Mouse (Mus musculus) embryonic facial prominence, embryonic 12.5 days (tissue): ENCODE results near the gene Ccdc59. TPM values are rescaled to one million over a fixed set of nuclear protein-coding genes. Genes with fewer than 3 reads are reported as not detected.

ENCODE experiments used
- ATAC-seq: fragments of 200-750 bp; cut with Nextera tagmentation; 2 replicates; pipeline ENCODE4 v1.8.0; 2017; ENCODE audit not compliant: insufficient number of reproducible peaks, insufficient read depth, low FRiP score, low TSS enrichment
- H3K27ac ChIP-seq: fragments of 300-500 bp; sonication (generic); 2 replicates; pipeline ENCODE4 v1.5.1; 2016; ENCODE audit warnings: mild to moderate bottlenecking
- H3K27me3 ChIP-seq: fragments of 300-500 bp; sonication (generic); 2 replicates; pipeline ENCODE4 v1.6.1; 2016; ENCODE audit warnings: mild to moderate bottlenecking, moderate library complexity
- H3K36me3 ChIP-seq: fragments of 300-500 bp; sonication (generic); 2 replicates; pipeline ENCODE4 v1.6.1; 2016; ENCODE audit warnings: mild to moderate bottlenecking
- H3K4me1 ChIP-seq: fragments of 300-500 bp; sonication (generic); 2 replicates; pipeline ENCODE4 v1.6.1; 2016
- H3K4me2 ChIP-seq: fragments of 300-500 bp; sonication (generic); replicated peaks from 2 replicates; pipeline ENCODE4 v1.6.1; 2016; ENCODE audit warnings: mild to moderate bottlenecking, moderate library complexity
- H3K4me3 ChIP-seq: fragments of 300-500 bp; sonication (generic); 2 replicates; pipeline ENCODE4 v1.5.1; 2016; ENCODE audit warnings: mild to moderate bottlenecking
- H3K9ac ChIP-seq: fragments of 300-500 bp; sonication (generic); 2 replicates; pipeline ENCODE4 v1.6.1; 2016; ENCODE audit warnings: mild to moderate bottlenecking, moderate library complexity
- H3K9me3 ChIP-seq: fragments of 300-500 bp; sonication (generic); 2 replicates; pipeline ENCODE4 v1.6.1; 2016; ENCODE audit warnings: mild to moderate bottlenecking, moderate library complexity
- WGBS: fragments of 180-500 bp; shearing (Covaris S2); methylation state at CpG from one replicate; pipeline ENCODE4 v1.1.7; 2016; 5-methylcytosine and 5-hydroxymethylcytosine counted together
- polyA plus RNA-seq: library from polyadenylated mRNA; unstranded; fragments of >200 nt; fragmentation: Nextera tagmentation; extraction: Ambion mirVana; gene quantifications from 2 replicates; pipeline ENCODE4 v1.2.1, GENCODE M21; 2016

The Ccdc59 gene
- polyA plus RNA-seq, 1 experiment from 2014 or later = 60.5 TPM

DNA sequence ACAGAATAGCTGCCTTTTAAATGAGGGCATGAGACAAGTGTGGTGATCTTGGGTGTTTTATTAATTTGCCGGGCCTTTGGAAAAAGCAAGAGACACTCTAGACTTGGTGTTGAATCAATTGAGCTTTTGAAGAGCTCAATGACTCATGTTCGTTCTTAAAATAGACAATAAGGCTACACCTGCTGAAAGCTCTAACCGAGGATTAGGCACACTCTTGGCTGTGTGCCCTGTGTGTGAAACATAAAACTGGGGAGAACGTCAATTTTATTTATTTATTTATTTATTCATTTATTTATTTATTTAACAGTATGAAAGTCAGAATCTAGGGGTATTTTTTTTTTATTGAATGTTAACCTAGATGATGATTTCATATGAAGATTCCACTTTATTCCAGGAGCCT, 10.3 kb downstream of the Ccdc59 start:
- ATAC-seq = no peak
- no peak overlapping the region for H3K9ac ChIP-seq
- H3K4me2 ChIP-seq = no peak overlapping the region
- no peak overlapping the region for H3K27ac ChIP-seq
- no peaks in the 10 kb centered on the region for H3K27me3 ChIP-seq
- H3K4me1 ChIP-seq = no peaks in the 10 kb centered on the region
- no peak overlapping the region for H3K4me3 ChIP-seq
- H3K9me3 ChIP-seq = no peaks in the 10 kb centered on the region
- H3K36me3 ChIP-seq = peaks cover 32% of the 10 kb centered on the region
- WGBS = 80% methylated on average over 4 of the region's 4 CpGs

DNA sequence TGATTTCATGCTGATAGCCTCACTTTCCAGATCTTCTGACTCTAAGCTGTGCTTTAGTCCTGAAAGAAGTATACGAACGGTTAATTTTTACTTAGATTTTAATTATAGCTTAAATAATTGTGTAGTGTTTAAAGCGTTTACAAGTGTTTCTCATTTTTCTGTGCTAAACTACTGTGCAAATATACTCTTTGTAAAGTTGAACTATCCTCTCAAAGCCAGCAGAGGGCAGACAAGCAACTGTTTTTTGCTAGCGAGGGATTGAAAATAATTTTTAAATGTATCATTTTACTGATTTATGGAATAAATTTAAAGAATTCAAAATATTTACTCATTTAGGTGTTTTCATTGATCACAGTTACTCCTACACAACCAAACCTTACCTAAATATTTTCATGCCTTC, 26.4 kb downstream of the Ccdc59 start:
- H3K4me3 ChIP-seq = no peak overlapping the region
- no peaks in the 10 kb centered on the region for H3K4me1 ChIP-seq
- no peaks in the 10 kb centered on the region for H3K9me3 ChIP-seq
- ATAC-seq = no peak
- H3K36me3 ChIP-seq = no peaks in the 10 kb centered on the region
- no peak overlapping the region for H3K9ac ChIP-seq
- 41% methylated on average over 4 of the region's 4 CpGs for WGBS
- no peaks in the 10 kb centered on the region for H3K27me3 ChIP-seq
- H3K4me2 ChIP-seq = no peak overlapping the region
- no peak overlapping the region for H3K27ac ChIP-seq

Other genes starting within 250 kb of the Ccdc59 start
- gene Mettl25, start 313 bp downstream of the Ccdc59 start, polyA plus RNA-seq = 13.3 and 13.9 TPM in 2 replicates